Mouse (Mus musculus): ENCODE data around the gene Gm6337.
"Not testable (repeated sequence)": the region's sequence is repeated elsewhere in the genome, so short reads cannot be mapped to it uniquely, and the experiment has no call there.

The Gm6337 gene

DNA sequence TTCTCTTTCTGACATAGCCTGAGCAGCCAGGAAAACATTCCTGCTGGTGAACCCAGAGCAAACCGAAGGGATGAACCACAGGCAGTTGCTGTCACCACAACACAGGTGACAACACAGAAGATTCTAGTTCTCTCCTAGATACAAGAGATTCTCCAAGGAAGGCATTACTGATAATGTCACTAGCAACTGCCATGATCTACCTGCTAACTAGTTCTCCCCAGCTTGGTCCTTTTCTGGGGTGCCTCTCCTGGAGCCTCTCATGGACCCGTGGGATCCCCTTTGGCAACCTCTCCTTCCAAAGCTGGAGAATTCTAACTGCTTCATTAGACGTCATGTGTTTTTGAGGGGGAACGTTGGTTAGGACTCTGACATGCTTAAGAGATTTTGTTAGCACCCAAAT, at the start of gene Gm6337:
Gm6337 (minus strand) TSS at position 101 of the 400 bp plus-strand sequence.
- not testable (repeated sequence) for ATAC-seq (ENCODE audit: low TSS enrichment)

DNA sequence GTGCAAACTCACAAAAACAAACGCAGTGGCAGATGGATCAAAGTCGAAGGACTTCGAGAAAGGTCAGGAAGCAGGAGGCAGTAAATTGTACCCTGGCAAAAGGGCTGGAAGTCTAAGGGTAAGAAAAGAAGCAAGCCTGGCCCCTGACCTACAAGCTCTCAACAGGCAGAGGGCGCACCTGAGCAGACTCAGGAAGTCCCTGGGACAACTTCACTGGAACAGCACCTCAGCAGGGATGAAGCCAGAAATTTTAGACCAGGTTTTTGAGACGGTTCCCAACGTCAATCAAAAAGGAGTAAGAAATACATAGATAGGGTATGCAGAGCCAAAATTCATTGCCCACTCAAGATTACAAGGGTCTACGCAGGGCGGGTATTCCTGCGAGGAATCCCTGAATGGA, 49.4 kb upstream of the Gm6337 start:
- ATAC-seq (ENCODE audit: low TSS enrichment) = not testable (repeated sequence)

DNA sequence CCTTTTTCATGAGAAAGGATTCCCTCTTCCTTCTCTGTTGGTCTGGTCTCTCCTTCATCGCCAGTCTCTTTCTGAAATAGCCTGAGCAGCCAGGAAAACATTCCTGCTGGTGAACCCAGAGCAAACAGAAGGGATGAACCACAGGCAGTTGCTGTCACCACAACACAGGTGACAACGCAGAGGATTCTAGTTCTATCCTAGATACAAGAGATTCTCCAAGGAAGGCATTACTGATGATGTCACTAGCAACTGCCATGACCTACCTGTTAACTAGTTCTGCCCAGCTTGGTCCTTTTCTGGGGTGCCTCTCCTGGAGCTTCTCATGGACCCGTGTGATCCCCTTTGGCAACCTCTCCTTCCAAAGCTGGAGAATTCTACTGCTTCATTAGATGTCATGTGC, 35.8 kb upstream of the Gm6337 start, which contains the start of gene Gm8206:
Gm8206 (minus strand) TSS at position 101 of the 400 bp plus-strand sequence.
- not testable (repeated sequence) for ATAC-seq (ENCODE audit: low TSS enrichment)
